Mouse (Mus musculus) spleen, adult 10 weeks (tissue): Measurements from ENCODE around the gene C1s2. TPM values are rescaled to one million over a fixed set of nuclear protein-coding genes. Genes with fewer than 3 reads are reported as not detected.

Experiments
- polyA plus RNA-seq: library from polyadenylated mRNA; stranded (reverse); fragments of 350-450 nt; fragmentation: Illumina TruSeq; extraction: RNeasy Lipid Tissue Mini Kit (QIAGEN cat#74804); gene quantifications from one replicate; pipeline ENCODE4 v1.2.3, GENCODE M21; 2015; ENCODE audit warnings: low replicate concordance; ENCODE audit not compliant: insufficient read depth

The C1s2 gene
- 0.46 TPM for polyA plus RNA-seq

DNA sequence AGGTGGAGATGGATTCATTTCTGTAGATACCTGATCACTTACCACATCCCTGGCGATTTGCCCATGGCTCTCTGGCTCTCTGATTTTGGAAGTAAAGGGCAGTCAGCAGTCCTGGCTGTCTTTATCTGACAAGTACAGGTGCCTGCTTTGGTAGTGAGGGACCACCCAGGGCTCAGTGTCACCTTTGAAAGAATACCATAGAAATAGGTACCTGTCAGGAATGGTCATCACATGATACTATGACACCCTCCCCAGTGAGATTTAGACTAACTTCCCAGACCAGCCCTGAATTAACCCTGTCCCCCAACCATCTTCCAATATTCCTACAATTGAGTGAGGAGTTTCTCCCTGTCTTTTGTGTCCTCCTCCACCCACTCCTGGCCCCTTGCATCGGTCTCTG is at the start of gene C1s2:
TSS of gene C1s2 (minus strand) at position 101 of the 400 bp plus-strand sequence.

DNA sequence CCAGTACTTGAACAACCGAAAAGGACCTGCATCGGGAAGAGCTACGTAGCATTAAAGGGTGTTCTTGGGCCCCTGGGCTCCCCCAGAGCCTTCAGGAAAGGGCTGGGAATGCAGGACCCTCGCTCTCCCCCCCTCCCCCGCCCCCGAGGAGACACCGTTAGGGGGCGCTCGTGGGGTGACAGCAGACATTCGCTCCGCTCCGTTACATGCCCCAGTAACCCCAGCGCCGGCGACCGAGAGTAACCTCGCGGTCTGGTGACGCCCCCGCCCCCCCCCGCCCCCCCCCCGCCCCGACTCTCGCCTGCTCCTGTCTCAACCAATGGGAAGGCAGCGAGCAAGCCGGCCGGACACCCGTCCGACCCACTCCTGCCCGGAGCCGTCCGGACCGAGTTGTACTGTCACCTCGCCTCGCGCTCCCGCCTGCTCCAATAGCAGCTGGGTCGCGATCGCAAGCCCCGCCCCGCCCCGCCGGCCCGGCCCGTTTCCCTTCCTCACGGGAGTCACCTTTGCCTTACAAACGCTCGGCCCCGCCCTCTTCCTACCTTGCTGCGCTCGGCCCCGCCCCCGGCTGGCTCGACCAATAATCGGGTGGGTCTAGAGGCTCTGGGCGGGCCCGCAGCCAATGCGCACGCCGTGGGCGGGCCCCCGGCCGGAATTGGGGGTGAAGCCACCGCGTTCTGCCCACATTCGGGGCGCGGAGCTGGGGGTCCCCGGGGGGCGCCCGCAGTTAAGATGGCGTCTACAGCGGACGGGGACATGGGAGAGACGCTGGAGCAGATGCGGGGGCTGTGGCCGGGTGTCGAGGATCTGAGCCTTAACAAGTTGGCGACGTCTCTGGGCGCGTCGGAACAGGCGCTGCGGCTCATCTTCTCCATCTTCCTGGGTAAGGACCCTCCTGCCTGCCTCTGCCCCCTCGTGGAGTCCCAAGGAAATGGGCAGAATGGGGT is 26.9 kb upstream of the C1s2 start, which contains the start of gene Lpcat3:
TSS of gene Lpcat3 (plus strand) at position 551 of the 947 bp plus-strand sequence.

Other genes with a start within 250 kb of the C1s2 start
- gene Pex5, start 221.0 kb downstream of the C1s2 start, polyA plus RNA-seq, result 18.1 TPM
- gene Clstn3, start 171.3 kb downstream of the C1s2 start, polyA plus RNA-seq, result 0.12 TPM
- gene C1rl, start 143.0 kb downstream of the C1s2 start, polyA plus RNA-seq, result 2.4 TPM
- gene C1ra, start 123.7 kb downstream of the C1s2 start, polyA plus RNA-seq, result 44.5 TPM
- gene C1s1, start 93.7 kb downstream of the C1s2 start, polyA plus RNA-seq, result 166 TPM
- gene C1rb, start 65.8 kb downstream of the C1s2 start, polyA plus RNA-seq, result not detected
- gene Lpcat3, start 26.9 kb upstream of the C1s2 start, polyA plus RNA-seq, result 37.3 TPM
- 160 TPM for gene Emg1, start 76.1 kb upstream of the C1s2 start, polyA plus RNA-seq
- 110 TPM for gene Phb2, start 76.3 kb upstream of the C1s2 start, polyA plus RNA-seq
- gene Ptpn6, start 102.6 kb upstream of the C1s2 start, polyA plus RNA-seq, result 354 TPM
- gene Grcc10, start 105.3 kb upstream of the C1s2 start, polyA plus RNA-seq, result 88.0 TPM
- 0.08 TPM for gene Gm45234, start 119.9 kb upstream of the C1s2 start, polyA plus RNA-seq
- gene Atn1, start 120.4 kb upstream of the C1s2 start, polyA plus RNA-seq, result 7.8 TPM
- 3.5 TPM for gene Eno2, start 133.6 kb upstream of the C1s2 start, polyA plus RNA-seq
- 3.5 TPM for gene Lrrc23, start 143.6 kb upstream of the C1s2 start, polyA plus RNA-seq
- gene Spsb2, start 172.6 kb upstream of the C1s2 start, polyA plus RNA-seq, result 3.2 TPM
- 63.1 TPM for gene Tpi1, start 178.2 kb upstream of the C1s2 start, polyA plus RNA-seq
- 69.3 TPM for gene Usp5, start 193.4 kb upstream of the C1s2 start, polyA plus RNA-seq
- 25.4 TPM for gene Cdca3, start 193.5 kb upstream of the C1s2 start, polyA plus RNA-seq
- not detected for gene Gnb3, start 204.2 kb upstream of the C1s2 start, polyA plus RNA-seq
- gene P3h3, start 221.7 kb upstream of the C1s2 start, polyA plus RNA-seq, result 6.7 TPM
- 1.0 TPM for gene Gpr162, start 227.9 kb upstream of the C1s2 start, polyA plus RNA-seq